Mouse (Mus musculus): ENCODE results near the gene Lmod2.

- TF ChIP-seq POLR2A (IDR thresholded peaks at IDR 0.05; ENCODE audit: extremely low read depth, insufficient read depth, low read length) (no peak), CTCF (IDR thresholded peaks at IDR 0.05; ENCODE audit: extremely low read depth, insufficient read depth, low read length) (no peak)
These were observed 50.8 kb downstream of the Lmod2 start for GRCm38 (mm10) chr6:24648403-24648802.

All from cortical plate, adult 2 months (tissue).